Mouse (Mus musculus): ENCODE measurements around the gene Arhgef40.

- TF ChIP-seq CTCF (IDR thresholded peaks at IDR 0.05) (peak; percentile 52), POLR2A (IDR thresholded peaks at IDR 0.05; ENCODE audit: insufficient read depth, low read depth, low read length) (no peak)
Observed at GRCm38 (mm10) chr14:52006241-52006640, 21.7 kb downstream of the Arhgef40 start.

Measured in heart, adult 2 months (tissue).